In genomic region chr16:11907816-11908215, GRCm38 (mm10) we compare ENCODE assay signal across 8 mouse cellular contexts. TPM values are rescaled to one million over a fixed set of nuclear protein-coding genes. Genes with fewer than 3 reads are reported as not detected.
DNase-seq lines count a peak whose midpoint lies in the region; ATAC-seq and TF ChIP-seq lines count a peak whose summit lies in the region.

No protein-coding gene starts in this region.

- TF ChIP-seq CTCF in lung, postnatal 0 days (IDR thresholded peaks at IDR 0.05) = no peak

- no peak for ATAC-seq in megakaryocyte, adult 5-6 weeks (ENCODE audit: poor library complexity, severe bottlenecking)
- no peak for ATAC-seq in stomach, embryonic 14.5 days (ENCODE audit: insufficient number of reproducible peaks, insufficient read depth, low FRiP score, low read depth)
- no peak for ATAC-seq in lung, postnatal 0 days

- H3K4me3 ChIP-seq in megakaryocyte, embryonic 14.5 days (replicated peaks) = peak overlapping the region; percentile 96
- peak overlapping the region; percentile 59; the same call in 1 of the 2 replicates for H3K4me3 ChIP-seq in stomach, embryonic 14.5 days (ENCODE audit: low read depth, low read length)
- H3K4me3 ChIP-seq in lung, postnatal 0 days (ENCODE audit: low read depth, low read length) = no peak overlapping the region

- 80% methylated on average over 4 of the region's 4 CpGs for WGBS in stomach, embryonic 14.5 days
- 66% methylated on average over 4 of the region's 4 CpGs for WGBS in lung, postnatal 0 days

- H3K36me3 ChIP-seq in megakaryocyte, embryonic 14.5 days (replicated peaks; ENCODE audit: low read length) = peaks cover 37% of the 10 kb centered on the region
- H3K36me3 ChIP-seq in stomach, embryonic 14.5 days (ENCODE audit: control insufficient read depth, insufficient read depth, low read length) = no peaks in the 10 kb centered on the region
- H3K36me3 ChIP-seq in lung, postnatal 0 days (ENCODE audit: insufficient read depth, low read length) = no peaks in the 10 kb centered on the region

- H3K27ac ChIP-seq in stomach, embryonic 14.5 days (ENCODE audit: low read length) = no peak overlapping the region
- H3K27ac ChIP-seq in lung, postnatal 0 days (ENCODE audit: low read length) = no peak overlapping the region

- H3K4me1 ChIP-seq in megakaryocyte, embryonic 14.5 days = peaks cover 53% of the 10 kb centered on the region
- H3K4me1 ChIP-seq in stomach, embryonic 14.5 days (ENCODE audit: control insufficient read depth, insufficient read depth, low read length) = peaks cover 5% of the 10 kb centered on the region; the same call in 1 of the 2 replicates
- H3K4me1 ChIP-seq in lung, postnatal 0 days (ENCODE audit: insufficient read depth, low read depth, low read length) = no peaks in the 10 kb centered on the region; the same call in 1 of the 2 replicates

- H3K27me3 ChIP-seq in megakaryocyte, embryonic 14.5 days (replicated peaks) = peaks cover 3% of the 10 kb centered on the region
- no peaks in the 10 kb centered on the region for H3K27me3 ChIP-seq in stomach, embryonic 14.5 days (ENCODE audit: control insufficient read depth, insufficient read depth, low read length)
- no peaks in the 10 kb centered on the region for H3K27me3 ChIP-seq in lung, postnatal 0 days (replicated peaks; ENCODE audit: insufficient read depth, low read length)

- no peak for TF ChIP-seq EP300 in lung, postnatal 0 days (IDR thresholded peaks at IDR 0.05)

- peak overlapping the region; percentile 69 for H3K4me2 ChIP-seq in stomach, embryonic 14.5 days (replicated peaks; ENCODE audit: low read depth, low read length)
- H3K4me2 ChIP-seq in lung, postnatal 0 days (replicated peaks; ENCODE audit: low read depth, low read length) = no peak overlapping the region

- no peaks in the 10 kb centered on the region for H3K9me3 ChIP-seq in megakaryocyte, embryonic 14.5 days
- no peaks in the 10 kb centered on the region for H3K9me3 ChIP-seq in stomach, embryonic 14.5 days (ENCODE audit: control insufficient read depth, low read depth, low read length)
- H3K9me3 ChIP-seq in lung, postnatal 0 days (ENCODE audit: low read length) = no peaks in the 10 kb centered on the region

- peak; percentile 22 for DNase-seq in cerebellum, adult 9-10 months
- DNase-seq in cerebellum, adult 11 months = no peak
- DNase-seq in kidney, postnatal 36 days = peak; percentile 29 to 31
- no peak for DNase-seq in ovary, postnatal 14 days (ENCODE audit: low spot score)
- no peak for DNase-seq in lung, postnatal 0 days (ENCODE audit: low spot score)

- no peak overlapping the region for H3K9ac ChIP-seq in stomach, embryonic 14.5 days (replicated peaks; ENCODE audit: low read depth, low read length)
- H3K9ac ChIP-seq in lung, postnatal 0 days (replicated peaks; ENCODE audit: low read depth) = no peak overlapping the region

RNA-seq across cellular contexts. Expression of gene Cpped1, which starts 1.4 kb away (rescaled TPM):
- polyA plus RNA-seq in megakaryocyte, embryonic 14.5 days (2012; ENCODE audit: insufficient read depth, low replicate concordance) = 5.1 and 11.2 TPM in 2 replicates
- total RNA-seq in megakaryocyte, adult 5-6 weeks (2015) = 12.5 and 15.8 TPM in 2 replicates
- total RNA-seq in megakaryocyte, adult 5-6 weeks (2017) = 9.9 and 10.5 TPM in 2 replicates
- polyA plus RNA-seq in stomach, embryonic 14.5 days (2014; fragmentation: Nextera tagmentation; extraction: Ambion mirVana) = 30.7 and 32.9 TPM in 2 replicates
- polyA plus RNA-seq in lung, postnatal 0 days (2015; fragmentation: Nextera tagmentation; extraction: Ambion mirVana) = 15.7 and 16.1 TPM in 2 replicates

Comparison
In these comparisons a context has a peak if more than half of its experiments do, and no peak if none do; other contexts are left out.
1. DNase-seq: peak in cerebellum, adult 9-10 months (single experiment) and kidney, postnatal 36 days (2 of 2); none in cerebellum, adult 11 months (single experiment), ovary, postnatal 14 days (single experiment) and lung, postnatal 0 days (single experiment).